Mouse (Mus musculus) ES-E14 (cell line): ENCODE data around the gene Cry2. TPM values are rescaled to one million over a fixed set of nuclear protein-coding genes. Genes with fewer than 3 reads are reported as not detected.
A peak's percentile ranks its signal among the peaks of the same experiment; 100 is the strongest.
"Not testable (repeated sequence)": the region's sequence is repeated elsewhere in the genome, so short reads cannot be mapped to it uniquely, and the experiment has no call there.

Experiments
- DNase-seq: peaks from one replicate; pipeline ENCODE4 v3.0.0-alpha.2; 2013; ENCODE audit warnings: low read depth, low spot score
- H3K27ac ChIP-seq: 2 replicates; pipeline ENCODE4 v1.5.1; 2012; ENCODE audit warnings: low read depth, mild to moderate bottlenecking, low read length, moderate library complexity, mixed read lengths; ENCODE audit not compliant: poor library complexity, insufficient read depth, severe bottlenecking
- H3K36me3 ChIP-seq: 2 replicates; pipeline ENCODE4 v1.6.1; 2012; ENCODE audit warnings: mild to moderate bottlenecking, low read length, moderate library complexity, mixed read lengths; ENCODE audit not compliant: control insufficient read depth, poor library complexity, insufficient read depth, severe bottlenecking
- H3K4me1 ChIP-seq, 2 experiments: fragments of 150-350 bp in 1 of 2; sonication (generic) in 1 of 2; 2 replicates each; pipeline ENCODE4 v1.6.1; 2012; ENCODE audit warnings: low read length in 2 of 2, mild to moderate bottlenecking in 1 of 2, mixed read lengths in 1 of 2; ENCODE audit not compliant: control insufficient read depth in 2 of 2, insufficient read depth in 2 of 2, poor library complexity in 1 of 2
- H3K4me3 ChIP-seq, 2 experiments: fragments of 150-350 bp in 1 of 2; sonication (generic) in 1 of 2; 2 replicates each; pipeline ENCODE4 v1.5.1; 2012; ENCODE audit warnings: low read length in 2 of 2, low read depth in 1 of 2, mild to moderate bottlenecking in 1 of 2, mixed read lengths in 1 of 2; ENCODE audit not compliant: insufficient read depth in 1 of 2, poor library complexity in 1 of 2, severe bottlenecking in 1 of 2
- H3K9ac ChIP-seq: 2 replicates; pipeline ENCODE4 v1.6.1; 2012; ENCODE audit warnings: low read depth, mild to moderate bottlenecking, low read length, mixed read lengths; ENCODE audit not compliant: poor library complexity, insufficient read depth, severe bottlenecking
- H3K9me3 ChIP-seq: fragments of 150-350 bp; sonication (generic); 2 replicates; pipeline ENCODE4 v1.6.1; 2012; ENCODE audit warnings: low read depth, mild to moderate bottlenecking, low read length; ENCODE audit not compliant: control insufficient read depth, insufficient read depth
- CHD2 ChIP-seq: IDR thresholded peaks from 2 replicates; pipeline ENCODE4 v1.6.1; 2014; ENCODE audit warnings: mild to moderate bottlenecking, low read depth, low read length, inconsistent platforms
- HCFC1 ChIP-seq: IDR thresholded peaks from 2 replicates; pipeline ENCODE4 v1.6.1; 2012; ENCODE audit warnings: low read length, inconsistent platforms, borderline replicate concordance; ENCODE audit not compliant: insufficient read depth
- MAFK ChIP-seq: IDR thresholded peaks from 2 replicates; pipeline ENCODE4 v1.6.1; 2014; ENCODE audit warnings: mild to moderate bottlenecking, low read depth, low read length, inconsistent platforms; ENCODE audit not compliant: insufficient read depth
- ZC3H11A ChIP-seq: IDR thresholded peaks from 2 replicates; pipeline ENCODE4 v1.6.1; 2012; ENCODE audit warnings: low read depth, mild to moderate bottlenecking, inconsistent platforms, low read length, borderline replicate concordance
- ZNF384 ChIP-seq: IDR thresholded peaks from 2 replicates; pipeline ENCODE4 v1.6.1; 2012; ENCODE audit warnings: low read depth, low read length, inconsistent platforms
- in situ Hi-C, 2 experiments: fragments of 600-800 bp; cut with MboI; formaldehyde crosslinking; loops; one replicate each; pipeline ENCODE4 v1.15.1; 2025; ENCODE audit warnings: low sequenced_read_pairs in 2 of 2, inconsistent platforms in 1 of 2; ENCODE audit not compliant: unreplicated experiment in 2 of 2
- total RNA-seq: library from RNA; depleted of rRNA; stranded (reverse); fragments of 300-350 nt; gene quantifications from 2 replicates; pipeline ENCODE4 v1.2.3, GENCODE M21; 2012

Cry2 gene
- total RNA-seq, 1 experiment = 11.7 TPM

DNA sequence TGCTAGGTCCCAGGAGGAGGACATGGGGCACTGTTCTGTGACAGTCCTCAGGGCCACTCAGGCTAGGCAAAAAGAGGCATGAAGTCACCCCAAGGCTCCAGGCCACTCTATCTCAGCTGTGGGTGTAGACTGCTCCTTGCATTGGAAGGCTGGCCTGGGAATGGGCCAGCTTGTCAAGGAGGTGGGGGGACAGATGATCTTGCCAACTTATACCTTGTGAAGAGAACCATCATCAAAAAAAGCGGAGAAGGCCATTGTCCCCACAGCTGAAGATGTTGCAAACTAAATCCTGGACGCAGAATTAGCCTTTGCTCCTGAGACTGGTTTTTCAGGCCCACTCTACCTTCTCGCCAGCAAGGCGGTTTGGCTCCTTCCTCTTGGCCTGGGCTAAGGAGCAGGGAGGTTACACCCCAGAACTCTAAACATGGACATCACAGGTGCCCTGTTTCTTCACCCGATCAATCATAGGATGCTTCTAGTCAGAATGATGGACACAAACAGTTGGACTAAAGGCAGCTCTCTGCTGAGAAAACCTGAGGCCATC lies 30.0 kb downstream of the Cry2 start:
- H3K4me1 ChIP-seq = peaks cover 0 to 3% of the 10 kb centered on the region in 2 experiments; a peak in 1 of 4 replicates
- TF ChIP-seq CHD2 = no peak
- no peak overlapping the region for H3K9ac ChIP-seq
- DNase-seq = no peak
- no peak overlapping the region for H3K27ac ChIP-seq
- no peak overlapping the region for H3K4me3 ChIP-seq
- no peaks in the 10 kb centered on the region for H3K9me3 ChIP-seq
- H3K36me3 ChIP-seq = peaks cover 21% of the 10 kb centered on the region
- in situ Hi-C loops = no loop called here

DNA sequence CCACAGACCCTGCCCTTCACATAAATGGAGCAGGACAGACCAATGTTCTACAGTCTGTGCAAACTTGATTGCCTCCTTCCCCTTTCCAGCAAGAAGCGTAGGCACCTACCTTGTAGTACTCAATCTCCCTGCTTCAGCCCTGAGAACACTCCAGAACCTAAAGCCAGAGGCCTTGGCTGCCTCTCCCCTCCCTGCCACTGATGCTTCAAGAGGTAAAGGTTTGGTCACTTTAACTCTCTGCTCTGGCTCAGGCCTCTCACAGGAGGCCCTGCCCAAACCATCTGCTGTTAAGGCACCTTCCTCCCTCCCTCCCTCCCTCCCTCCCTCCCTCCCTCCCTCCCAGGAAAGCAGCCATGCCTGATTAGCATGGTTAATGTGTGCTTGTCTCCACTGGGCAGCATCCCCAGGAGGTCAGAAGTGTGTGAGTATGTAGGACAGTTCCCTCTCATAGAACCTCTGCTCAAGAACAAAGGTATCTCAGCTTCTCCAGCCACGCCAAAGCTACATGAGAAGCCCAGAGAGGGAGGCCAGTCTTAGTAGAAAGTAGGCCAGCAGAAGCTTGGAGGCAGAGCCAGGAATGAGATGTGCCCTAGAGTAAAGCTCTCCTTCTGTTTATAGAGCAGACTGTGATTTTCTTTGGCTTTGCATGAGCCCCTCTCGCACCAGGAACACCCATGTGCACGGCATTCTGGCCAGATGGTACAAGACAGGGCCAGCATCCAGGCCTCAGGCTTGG lies 31.1 kb downstream of the Cry2 start:
- H3K4me1 ChIP-seq = peaks cover 0 to 3% of the 10 kb centered on the region in 2 experiments; a peak in 1 of 4 replicates
- H3K27ac ChIP-seq = no peak overlapping the region
- in situ Hi-C loops = no loop called here

DNA sequence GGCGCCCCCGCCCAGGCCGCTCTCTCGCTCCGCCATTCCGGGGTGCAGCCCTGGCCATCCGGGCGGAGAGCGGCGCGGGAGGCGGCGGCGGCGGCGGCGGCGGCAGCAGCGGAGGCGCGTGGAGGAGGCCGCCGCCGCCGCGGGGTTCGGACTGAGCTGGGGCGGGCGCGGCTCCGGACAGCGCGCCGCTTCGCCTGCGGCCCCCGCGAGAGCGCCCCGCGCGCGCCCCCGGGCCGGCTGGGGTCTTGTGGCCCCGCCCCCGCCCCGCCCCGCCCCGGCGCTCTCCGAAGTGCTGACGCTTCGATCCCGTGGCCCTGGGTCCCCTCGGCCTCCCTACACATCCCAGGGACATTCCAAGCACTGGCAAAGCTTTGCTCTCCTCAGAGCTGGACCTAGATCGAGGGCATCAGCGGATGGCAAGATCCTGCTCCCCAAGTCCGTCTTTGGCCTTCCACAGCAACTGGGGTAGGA lies 32.7 kb downstream of the Cry2 start, which contains the start of gene Mapk8ip1:
Mapk8ip1 (minus strand) TSS at position 173 of the 471 bp plus-strand sequence.
- TF ChIP-seq HCFC1 (no peak), CHD2 (no peak), ZC3H11A (no peak), MAFK (no peak)
- Histone ChIP-seq H3K9me3 (no peaks in the 10 kb centered on the region), H3K4me1 (peaks cover 0 to 3% of the 10 kb centered on the region in 2 experiments; a peak in 1 of 4 replicates), H3K4me3 (peak within 1 kb of the TSS; percentile 71 to 85), H3K9ac (peak within 1 kb of the TSS; percentile 80), H3K27ac (no peak within 1 kb of the TSS), H3K36me3 (peaks cover 12% of the 10 kb centered on the region)
- DNase-seq = no peak
- in situ Hi-C loops = no loop called here

More for the DNA sequence above, 31.1 kb downstream of the Cry2 start:
- H3K36me3 ChIP-seq = peaks cover 12% of the 10 kb centered on the region
- no peak for DNase-seq
- TF ChIP-seq ZNF384 (no peak), MAFK (no peak), ZC3H11A (no peak), HCFC1 (no peak), CHD2 (no peak)
- H3K9me3 ChIP-seq = no peaks in the 10 kb centered on the region
- H3K4me3 ChIP-seq = no peak overlapping the region
- H3K9ac ChIP-seq = no peak overlapping the region

DNA sequence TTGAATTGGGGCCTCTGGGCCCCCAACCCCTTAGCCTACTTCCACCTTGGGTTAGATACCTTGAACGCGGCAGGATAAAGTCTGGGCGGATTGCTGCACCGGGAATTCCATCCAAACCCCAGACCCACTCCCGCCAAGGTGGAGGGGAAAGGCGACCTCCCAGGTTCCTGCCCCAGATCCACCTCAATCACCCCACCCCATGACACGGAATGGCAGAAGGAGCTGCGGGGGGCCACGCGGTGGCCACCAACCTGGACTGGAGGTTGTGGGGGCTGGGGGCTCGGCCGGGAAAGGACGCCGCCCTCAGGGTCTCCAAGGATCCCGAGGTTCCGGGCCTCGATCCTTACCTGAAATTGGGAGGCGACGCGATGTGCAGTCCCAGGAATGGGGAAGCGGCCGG lies 33.2 kb downstream of the Cry2 start:
- peaks cover 0 to 3% of the 10 kb centered on the region in 2 experiments; a peak in 1 of 4 replicates for H3K4me1 ChIP-seq
- H3K36me3 ChIP-seq = peaks cover 12% of the 10 kb centered on the region
- no peaks in the 10 kb centered on the region for H3K9me3 ChIP-seq
- H3K27ac ChIP-seq = no peak overlapping the region
- TF ChIP-seq CHD2 (no peak), ZC3H11A (no peak), ZNF384 (no peak), HCFC1 (no peak), MAFK (no peak)
- H3K4me3 ChIP-seq = peak overlapping the region; percentile 71 to 85
- in situ Hi-C loops = no loop called here
- peak overlapping the region; percentile 80 for H3K9ac ChIP-seq
- no peak for DNase-seq

DNA sequence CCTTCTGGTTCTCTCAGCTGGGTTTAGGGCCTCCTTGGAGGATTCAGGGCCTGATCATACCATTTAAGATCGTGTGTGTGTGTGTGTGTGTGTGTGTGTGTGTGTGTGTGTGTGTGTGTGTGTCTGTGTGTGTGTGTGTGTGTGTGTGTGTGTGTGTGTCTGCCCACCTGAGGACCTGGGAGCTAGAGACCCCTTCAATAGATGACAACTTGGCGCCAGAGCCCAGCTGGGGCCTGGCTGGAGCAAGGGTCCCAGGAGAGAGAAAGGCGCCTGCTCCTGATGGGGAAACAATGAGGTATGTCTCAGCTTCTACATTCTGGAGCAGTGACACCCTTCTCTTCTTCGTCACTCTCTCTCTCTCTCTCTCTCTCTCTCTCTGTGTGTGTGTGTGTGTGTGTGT lies 34.0 kb downstream of the Cry2 start:
- H3K4me1 ChIP-seq, H3K9ac ChIP-seq, H3K4me3 ChIP-seq, DNase-seq, H3K27ac ChIP-seq, H3K36me3 ChIP-seq, in situ Hi-C loops, H3K9me3 ChIP-seq: not testable (repeated sequence)
